Mouse (Mus musculus) hematopoietic multipotent progenitor cell, adult 10-12 weeks (in vitro differentiated cells): Measurements from ENCODE around the gene Cpsf4. TPM values are rescaled to one million over a fixed set of nuclear protein-coding genes. Genes with fewer than 3 reads are reported as not detected.

Experiments
- polyA plus RNA-seq: library from polyadenylated mRNA; stranded (reverse); fragments of >175 nt; gene quantifications from 2 replicates; pipeline ENCODE4 v1.2.3, GENCODE M21; 2012; ENCODE audit warnings: low replicate concordance

Gene Cpsf4
- polyA plus RNA-seq, result 68.9 and 92.8 TPM in 2 replicates

GRCm38 (mm10) chr5:145166536-145167305 lies at the start of gene Cpsf4, which contains the start of gene Ptcd1:
Gene Cpsf4, plus strand, starts transcription at chr5:145167213.
Gene Ptcd1, minus strand, starts transcription at chr5:145167108.

GRCm38 (mm10) chr5:145139571-145140519 lies 27.2 kb upstream of the Cpsf4 start, which contains the start of the genes Pdap1 and Bud31:
Gene Pdap1, minus strand, starts transcription at chr5:145140238.
Gene Bud31, plus strand, starts transcription at chr5:145140362.

GRCm38 (mm10) chr5:145191962-145192361 lies 24.9 kb downstream of the Cpsf4 start, which contains the start of gene Atp5j2:
Gene Atp5j2, minus strand, starts transcription at chr5:145192062.

DNA sequence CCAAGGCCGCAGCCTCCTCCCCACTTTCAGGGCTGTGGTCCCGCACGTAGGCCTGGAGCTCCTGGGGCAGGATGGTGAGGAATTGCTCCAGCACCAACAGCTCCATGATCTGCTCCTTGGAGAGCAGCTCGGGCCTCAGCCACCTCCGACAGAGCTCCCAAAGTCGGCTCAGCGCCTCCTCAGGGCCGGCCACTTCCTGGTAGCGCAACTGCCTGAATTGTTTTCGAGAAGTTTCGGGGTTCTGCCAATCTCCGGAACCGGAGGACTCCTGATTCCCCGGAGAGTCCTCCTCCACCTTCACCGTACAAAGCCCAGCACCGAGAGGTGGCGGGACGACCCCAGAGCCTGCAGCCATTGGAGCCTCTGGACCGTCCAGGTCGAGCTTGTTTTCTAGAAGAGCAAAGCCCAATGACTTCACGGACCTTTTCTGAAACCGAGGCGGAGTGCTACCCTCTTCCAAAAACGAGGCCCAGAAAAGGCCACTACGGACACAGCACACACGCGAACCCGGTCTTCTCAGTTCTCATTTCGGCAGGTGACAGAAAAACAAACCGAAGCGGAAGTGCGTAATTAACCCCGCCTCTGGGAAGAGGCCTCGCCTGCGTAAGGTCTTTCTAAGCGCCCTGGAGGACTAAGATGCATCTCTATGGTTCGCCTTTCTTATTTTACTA lies 34.4 kb downstream of the Cpsf4 start, which contains the start of gene Zkscan14:
TSS of gene Zkscan14 (minus strand) at position 548 of the 671 bp plus-strand sequence.

DNA sequence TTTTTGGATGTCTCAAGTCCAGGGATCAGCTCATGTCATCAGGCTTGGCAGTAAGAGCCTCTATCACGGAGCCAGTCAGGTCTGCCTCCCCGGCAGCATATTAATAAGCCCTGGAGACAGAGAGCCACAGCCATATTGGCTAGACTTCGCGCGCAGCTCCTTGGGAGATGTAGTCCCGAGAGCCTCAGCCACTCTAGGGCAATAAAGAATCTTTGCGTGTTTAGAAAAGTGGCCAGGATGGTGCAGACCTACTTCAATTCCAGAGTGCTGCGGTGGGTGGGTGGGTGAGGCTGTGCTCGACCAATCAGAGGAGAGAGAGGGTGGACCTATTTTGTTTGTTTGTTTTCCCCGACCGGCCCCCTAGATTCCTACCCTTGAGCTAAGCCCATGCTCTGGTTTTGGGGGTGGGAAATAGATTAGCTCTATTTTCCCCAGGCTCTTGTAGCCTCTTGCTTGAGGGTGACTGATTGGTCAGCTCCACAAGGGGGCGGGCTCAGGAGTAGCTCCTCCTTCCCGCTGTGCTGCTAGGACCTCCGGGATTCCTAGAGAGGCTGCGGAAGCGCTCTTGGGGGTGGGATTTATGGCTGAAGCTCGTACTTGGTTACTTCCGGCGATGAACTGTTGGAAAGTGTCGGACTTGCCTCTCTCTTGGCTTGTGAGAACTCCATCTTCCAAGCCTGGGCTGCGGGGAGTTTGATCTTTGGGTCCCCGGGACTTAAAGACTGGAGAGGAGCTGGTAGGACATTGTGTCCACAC lies 37.1 kb downstream of the Cpsf4 start, which contains the start of gene Zkscan5:
TSS of gene Zkscan5 (plus strand) at position 627 of the 756 bp plus-strand sequence.

DNA sequence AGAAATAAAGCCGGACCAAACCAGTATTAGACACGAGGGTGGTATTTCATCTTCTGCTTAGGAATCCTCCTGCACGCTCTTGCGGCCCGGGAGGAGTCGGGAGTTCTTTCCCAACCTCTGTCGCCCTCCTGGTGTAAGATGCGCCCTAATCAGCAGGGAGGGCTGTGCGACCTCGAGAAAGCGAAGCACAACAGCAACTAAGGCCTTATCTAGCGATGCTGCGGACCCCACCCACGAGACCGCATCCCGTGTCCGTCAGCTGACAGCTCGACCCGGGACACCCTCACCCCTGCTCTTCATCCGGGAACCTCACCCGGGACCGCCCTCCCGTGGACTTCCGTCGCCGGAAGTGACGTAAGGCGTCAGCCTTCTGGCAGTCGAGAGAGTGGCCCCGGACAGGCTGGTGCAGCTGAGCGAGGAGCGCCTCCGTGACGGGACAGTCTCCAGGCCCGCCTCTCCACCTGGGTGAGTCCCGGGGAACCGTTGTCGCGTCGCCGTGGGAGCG lies 64.4 kb downstream of the Cpsf4 start, which contains the start of gene Zfp655:
TSS of gene Zfp655 (plus strand) at position 349 of the 505 bp plus-strand sequence.

Other genes with a start within 250 kb of the Cpsf4 start
- gene Smurf1, start 201.4 kb upstream of the Cpsf4 start, polyA plus RNA-seq, result 19.1 and 21.6 TPM in 2 replicates
- gene Gm4871, start 134.5 kb upstream of the Cpsf4 start, polyA plus RNA-seq, result not detected in 2 replicates
- not detected in 2 replicates for gene 1700018F24Rik, start 124.2 kb upstream of the Cpsf4 start, polyA plus RNA-seq
- 8.5 and 35.6 TPM in 2 replicates for gene Arpc1a, start 83.4 kb upstream of the Cpsf4 start, polyA plus RNA-seq
- gene Kpna7, start 83.2 kb upstream of the Cpsf4 start, polyA plus RNA-seq, result not detected in 2 replicates
- gene Arpc1b, start 53.0 kb upstream of the Cpsf4 start, polyA plus RNA-seq, result 1,579 and 2,966 TPM in 2 replicates
- 31.3 and 71.5 TPM in 2 replicates for gene Pdap1, start 27.0 kb upstream of the Cpsf4 start, polyA plus RNA-seq
- 3.6 and 13.6 TPM in 2 replicates for gene Bud31, start 26.9 kb upstream of the Cpsf4 start, polyA plus RNA-seq
- 17.5 and 25.2 TPM in 2 replicates for gene Ptcd1, start 105 bp upstream of the Cpsf4 start, polyA plus RNA-seq
- 10.0 and 60.4 TPM in 2 replicates for gene Atp5j2, start 24.8 kb downstream of the Cpsf4 start, polyA plus RNA-seq
- gene Zkscan14, start 34.7 kb downstream of the Cpsf4 start, polyA plus RNA-seq, result 5.2 and 5.4 TPM in 2 replicates
- 1.2 and 2.8 TPM in 2 replicates for gene Zkscan5, start 37.3 kb downstream of the Cpsf4 start, polyA plus RNA-seq
- 20.9 and 38.4 TPM in 2 replicates for gene Zfp655, start 64.5 kb downstream of the Cpsf4 start, polyA plus RNA-seq
- gene Zscan25, start 113.3 kb downstream of the Cpsf4 start, polyA plus RNA-seq, result 38.1 and 64.9 TPM in 2 replicates
- gene Cyp3a57, start 178.1 kb downstream of the Cpsf4 start, polyA plus RNA-seq, result not detected in 2 replicates